ENCODE assay signal across 27 mouse cellular contexts in genomic region chr5:74670877-74671276, GRCm38 (mm10). TPM values are rescaled to one million over a fixed set of nuclear protein-coding genes. Genes with fewer than 3 reads are reported as not detected.
A peak's percentile ranks its signal among the peaks of the same experiment; 100 is the strongest.
DNase-seq lines count a peak whose midpoint lies in the region; ATAC-seq and TF ChIP-seq lines count a peak whose summit lies in the region.
"Had no signal": no experiment of that assay in that cellular context is flagged by ENCODE, and none has a peak within 500 bp of the region (broad histone marks: within the 10 kb centered on the region; RNA-seq: fewer than 3 reads in every experiment).

No protein-coding gene starts in this region.

- H3K9ac ChIP-seq in lung, embryonic 14.5 days, result no peak overlapping the region
- no peak overlapping the region for H3K9ac ChIP-seq in lung, postnatal 0 days (replicated peaks; ENCODE audit: low read depth)
- H3K9ac ChIP-seq: forebrain, embryonic 13.5 days; heart, embryonic 15.5 days; hindbrain, embryonic 13.5 days; intestine, embryonic 15.5 days had no signal

- no peak overlapping the region for H3K4me2 ChIP-seq in lung, embryonic 14.5 days
- H3K4me2 ChIP-seq in lung, postnatal 0 days (replicated peaks; ENCODE audit: low read depth, low read length), result no peak overlapping the region
- H3K4me2 ChIP-seq: forebrain, embryonic 13.5 days; heart, embryonic 11.5 days; heart, embryonic 15.5 days; hindbrain, embryonic 13.5 days; intestine, embryonic 15.5 days had no signal

- WGBS in lung, embryonic 14.5 days, result 44% methylated on average over 3 of the region's 3 CpGs
- WGBS in lung, postnatal 0 days, result 49% methylated on average over 3 of the region's 3 CpGs

- H3K36me3 ChIP-seq in lung, embryonic 14.5 days (ENCODE audit: insufficient read depth), result no peaks in the 10 kb centered on the region
- H3K36me3 ChIP-seq in lung, postnatal 0 days (ENCODE audit: insufficient read depth, low read length), result no peaks in the 10 kb centered on the region
- H3K36me3 ChIP-seq: forebrain, embryonic 10.5 days; G1E; heart, embryonic 15.5 days; hindbrain, embryonic 10.5 days; hindbrain, embryonic 13.5 days; intestine, embryonic 15.5 days had no signal

- no peaks in the 10 kb centered on the region for H3K27me3 ChIP-seq in lung, embryonic 14.5 days (ENCODE audit: insufficient read depth, low read length)
- H3K27me3 ChIP-seq in lung, postnatal 0 days (replicated peaks; ENCODE audit: insufficient read depth, low read length), result no peaks in the 10 kb centered on the region
- H3K27me3 ChIP-seq: CH12.LX; forebrain, embryonic 13.5 days; heart, embryonic 15.5 days; hindbrain, embryonic 13.5 days; intestine, embryonic 15.5 days; Patski had no signal

- no peak overlapping the region for H3K4me3 ChIP-seq in lung, embryonic 14.5 days (ENCODE audit: low read depth, low read length)
- H3K4me3 ChIP-seq in lung, postnatal 0 days (ENCODE audit: low read depth, low read length), result no peak overlapping the region
- H3K4me3 ChIP-seq: forebrain, embryonic 10.5 days; forebrain, embryonic 13.5 days; heart, embryonic 15.5 days; hindbrain, embryonic 10.5 days; hindbrain, embryonic 13.5 days; intestine, embryonic 15.5 days had no signal

- peak; percentile 17 for DNase-seq in adrenal gland, postnatal 25 days
- no peak for DNase-seq in adrenal gland, adult 18-20 months (ENCODE audit: low spot score in 2 of 2)
- DNase-seq in lung, embryonic 14.5 days, result peak; percentile 49
- no peak for DNase-seq in lung, adult 18-20 months
- DNase-seq in lung, postnatal 10 days, result peak; percentile 52
- no peak for DNase-seq in lung, postnatal 0 days (ENCODE audit: low spot score)
- DNase-seq: adrenal gland, postnatal 10 days; B cell, adult 2 months; cerebellum, adult 18-20 months; cerebellum, adult 9-10 months; cerebellum, postnatal 14 days; gastrocnemius, postnatal 10 days; gastrocnemius, postnatal 36 days; heart, postnatal 10 days; heart, postnatal 36 days had no signal

- H3K9me3 ChIP-seq in lung, embryonic 14.5 days (ENCODE audit: low read depth, low read length), result no peaks in the 10 kb centered on the region
- no peaks in the 10 kb centered on the region for H3K9me3 ChIP-seq in lung, postnatal 0 days (ENCODE audit: low read length)
- H3K9me3 ChIP-seq: forebrain, embryonic 10.5 days; forebrain, embryonic 13.5 days; G1E; heart, embryonic 15.5 days; hindbrain, embryonic 10.5 days; hindbrain, embryonic 13.5 days; intestine, embryonic 15.5 days had no signal

- no peak for TF ChIP-seq EP300 in lung, postnatal 0 days (IDR thresholded peaks at IDR 0.05)

- no peak overlapping the region for H3K27ac ChIP-seq in lung, embryonic 14.5 days (ENCODE audit: low read depth)
- no peak overlapping the region for H3K27ac ChIP-seq in lung, postnatal 0 days (ENCODE audit: low read length)
- H3K27ac ChIP-seq: forebrain, embryonic 10.5 days; forebrain, embryonic 13.5 days; heart, embryonic 15.5 days; hindbrain, embryonic 10.5 days; hindbrain, embryonic 13.5 days; intestine, embryonic 15.5 days had no signal

- TF ChIP-seq CTCF in lung, embryonic 14.5 days (IDR thresholded peaks at IDR 0.05; ENCODE audit: low read depth), result no peak
- TF ChIP-seq CTCF in lung, postnatal 0 days (IDR thresholded peaks at IDR 0.05), result no peak

- no peak for ATAC-seq in lung, embryonic 14.5 days (ENCODE audit: insufficient read depth)
- no peak for ATAC-seq in lung, postnatal 0 days
- ATAC-seq: forebrain, embryonic 13.5 days; forebrain, embryonic 16.5 days; hindbrain, embryonic 16.5 days; intestine, embryonic 15.5 days; Patski had no signal

- no peaks in the 10 kb centered on the region for H3K4me1 ChIP-seq in lung, embryonic 14.5 days (ENCODE audit: insufficient read depth)
- H3K4me1 ChIP-seq in lung, postnatal 0 days (ENCODE audit: insufficient read depth, low read depth, low read length), result no peaks in the 10 kb centered on the region
- H3K4me1 ChIP-seq: forebrain, embryonic 13.5 days; heart, embryonic 15.5 days; hindbrain, embryonic 10.5 days; hindbrain, embryonic 13.5 days; intestine, embryonic 15.5 days had no signal

RNA-seq across cellular contexts. Expression of gene Lnx1, which starts 31.8 kb away (rescaled TPM):
- 4.3 and 5.0 TPM in 2 replicates for total RNA-seq in adrenal gland, postnatal 25 days (2021)
- total RNA-seq in adrenal gland, adult 18-20 months (2021), result 1 to 10 TPM; 3.9 to 4.5 TPM
- 4.8 and 5.5 TPM in 2 replicates for polyA plus RNA-seq in lung, embryonic 14.5 days (2014; fragmentation: Nextera tagmentation; extraction: Ambion mirVana)
- polyA plus RNA-seq in lung, postnatal 0 days (2015; fragmentation: Nextera tagmentation; extraction: Ambion mirVana), result 2.9 and 3.2 TPM in 2 replicates
- polyA plus RNA-seq: G1E had no signal

Comparison
In these comparisons a context has a peak if more than half of its experiments do, and no peak if none do; other contexts are left out.
1. DNase-seq: peak in adrenal gland, postnatal 25 days (single experiment), lung, embryonic 14.5 days (single experiment) and lung, postnatal 10 days (single experiment); none in adrenal gland, adult 18-20 months (0 of 2), lung, adult 18-20 months (0 of 2) and lung, postnatal 0 days (single experiment).